Mouse (Mus musculus): ENCODE data around the gene Use1. TPM values are rescaled to one million over a fixed set of nuclear protein-coding genes. Genes with fewer than 3 reads are reported as not detected.

The Use1 gene
- polyA plus RNA-seq, 1 experiment from 2014 or later: 92.1 TPM

DNA sequence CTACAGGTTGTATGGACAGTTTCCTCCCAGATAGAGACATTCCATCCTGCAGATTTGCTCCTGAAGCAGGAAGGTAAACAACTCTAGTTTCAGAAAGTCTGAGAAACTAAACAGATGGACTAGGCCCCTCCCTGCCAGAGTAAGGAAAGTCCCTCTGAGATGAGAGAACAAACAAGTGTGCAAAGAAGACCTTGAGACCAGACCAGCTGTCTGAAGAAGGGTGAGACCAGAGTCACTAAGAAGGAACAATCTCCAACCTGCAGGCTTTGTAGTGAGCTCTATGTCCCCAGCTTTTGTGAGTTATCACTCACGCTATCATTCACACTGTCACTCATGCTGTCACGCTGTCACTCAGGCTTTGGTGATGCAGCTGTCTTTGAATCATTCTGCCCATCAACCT, 25.0 kb downstream of the Use1 start:
- H3K36me3 ChIP-seq (ENCODE audit: control insufficient read depth, insufficient read depth, low read length): no peaks in the 10 kb centered on the region

DNA sequence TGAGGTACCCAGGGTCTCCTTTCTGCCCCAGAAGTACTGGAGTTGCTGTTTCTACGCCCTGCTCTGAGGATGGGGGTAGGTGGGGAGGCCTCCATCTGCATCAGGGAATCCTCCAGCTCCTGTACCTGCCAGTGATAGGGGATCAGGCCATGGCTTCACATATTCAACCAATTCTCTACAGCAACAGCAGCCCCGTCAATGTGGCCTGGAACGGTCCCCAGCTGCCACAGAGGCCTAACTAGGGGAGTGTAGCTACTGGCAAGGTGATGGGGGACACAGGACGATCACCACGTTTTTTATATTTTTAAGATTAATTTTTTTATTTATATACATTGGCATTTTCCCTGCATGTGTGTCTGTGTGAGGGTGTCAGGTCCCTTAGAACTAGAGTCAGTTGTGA, 25.7 kb downstream of the Use1 start:
- Histone ChIP-seq H3K4me3 (ENCODE audit: low read depth, low read length) (no peak overlapping the region), H3K4me1 (ENCODE audit: control insufficient read depth, insufficient read depth, low read length) (0 out of 2 replicates have a peak, but pooled peaks cover 1% of the 10 kb centered on the region), H3K9me3 (ENCODE audit: control insufficient read depth, low read length) (no peaks in the 10 kb centered on the region; the same call in 1 of the 2 replicates), H3K27me3 (ENCODE audit: control insufficient read depth, insufficient read depth, low read length) (no peaks in the 10 kb centered on the region), H3K4me2 (ENCODE audit: low read depth, severe bottlenecking) (no peak overlapping the region), H3K27ac (replicated peaks; ENCODE audit: low read depth, low read length) (no peak overlapping the region), H3K36me3 (ENCODE audit: control insufficient read depth, insufficient read depth, low read length) (no peaks in the 10 kb centered on the region), H3K9ac (ENCODE audit: low read length) (no peak overlapping the region)
- ATAC-seq (ENCODE audit: insufficient number of reproducible peaks, low FRiP score, low TSS enrichment, low read depth) (no peak), DNase-seq (ENCODE audit: low spot score) (no peak)
- 81% methylated on average over 5 of the region's 5 CpGs for WGBS

More for the DNA sequence above, 25.0 kb downstream of the Use1 start:
- Histone ChIP-seq H3K4me3 (ENCODE audit: low read depth, low read length) (no peak overlapping the region), H3K9ac (ENCODE audit: low read length) (no peak overlapping the region), H3K4me1 (ENCODE audit: control insufficient read depth, insufficient read depth, low read length) (no peaks in the 10 kb centered on the region), H3K4me2 (ENCODE audit: low read depth, severe bottlenecking) (no peak overlapping the region), H3K27me3 (ENCODE audit: control insufficient read depth, insufficient read depth, low read length) (no peaks in the 10 kb centered on the region), H3K9me3 (ENCODE audit: control insufficient read depth, low read length) (no peaks in the 10 kb centered on the region; the same call in 1 of the 2 replicates), H3K27ac (replicated peaks; ENCODE audit: low read depth, low read length) (no peak overlapping the region)
- ATAC-seq (ENCODE audit: insufficient number of reproducible peaks, low FRiP score, low TSS enrichment, low read depth) (no peak), DNase-seq (ENCODE audit: low spot score) (no peak)
- 95% methylated on average over 2 of the region's 2 CpGs for WGBS

DNA sequence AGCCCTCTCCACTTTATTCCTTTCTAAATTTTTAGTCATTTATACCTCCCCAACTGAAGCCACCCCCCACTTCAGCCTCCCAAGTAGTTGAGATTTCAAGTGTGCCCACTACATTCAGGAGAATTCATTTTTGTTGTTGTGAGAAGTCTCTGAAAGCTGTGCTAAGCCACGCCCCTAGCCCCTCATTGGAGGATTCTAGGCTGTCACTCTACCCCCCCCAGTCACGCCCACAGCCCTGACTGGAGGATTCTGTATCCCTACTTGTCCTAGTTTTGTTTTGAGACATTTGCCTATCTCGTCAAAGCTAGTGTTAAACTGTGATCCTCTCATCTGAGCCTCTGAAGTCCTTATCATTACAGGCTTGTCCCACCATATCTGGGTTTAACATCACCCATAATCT, 26.2 kb downstream of the Use1 start:
- no peak overlapping the region for H3K27ac ChIP-seq (replicated peaks; ENCODE audit: low read depth, low read length)
- H3K4me1 ChIP-seq (ENCODE audit: control insufficient read depth, insufficient read depth, low read length): 0 out of 2 replicates have a peak, but pooled peaks cover 4% of the 10 kb centered on the region
- no peaks in the 10 kb centered on the region for H3K36me3 ChIP-seq (ENCODE audit: control insufficient read depth, insufficient read depth, low read length)
- no peaks in the 10 kb centered on the region for H3K27me3 ChIP-seq (ENCODE audit: control insufficient read depth, insufficient read depth, low read length)
- H3K9me3 ChIP-seq (ENCODE audit: control insufficient read depth, low read length): no peaks in the 10 kb centered on the region; the same call in 1 of the 2 replicates
- H3K4me3 ChIP-seq (ENCODE audit: low read depth, low read length): no peak overlapping the region
- DNase-seq (ENCODE audit: low spot score): peak; percentile 64
- H3K9ac ChIP-seq (ENCODE audit: low read length): no peak overlapping the region
- H3K4me2 ChIP-seq (ENCODE audit: low read depth, severe bottlenecking): no peak overlapping the region
- WGBS: 12% methylated on average over 3 of the region's 3 CpGs
- no peak for ATAC-seq (ENCODE audit: insufficient number of reproducible peaks, low FRiP score, low TSS enrichment, low read depth)

DNA sequence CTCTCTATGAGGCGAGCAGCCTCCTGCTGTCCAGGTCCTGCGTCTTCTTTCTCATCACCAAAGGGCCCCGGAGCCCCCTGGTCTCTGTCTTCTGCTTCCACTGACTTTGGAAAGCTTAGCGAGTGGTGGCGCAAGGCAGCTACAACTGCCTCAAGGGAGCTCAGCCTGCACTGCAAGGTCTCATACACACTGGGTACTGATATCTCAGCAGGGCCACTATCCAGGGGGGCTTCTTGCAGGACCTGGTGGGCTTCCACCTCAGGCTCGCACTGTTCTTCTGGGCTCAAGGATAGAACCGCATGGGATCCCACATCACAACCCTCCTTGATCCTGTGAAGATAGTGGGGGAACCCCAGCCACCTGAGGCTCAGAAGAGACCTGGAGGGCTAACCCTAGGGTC, 27.8 kb downstream of the Use1 start:
- no peak for ATAC-seq (ENCODE audit: insufficient number of reproducible peaks, low FRiP score, low TSS enrichment, low read depth)
- Histone ChIP-seq H3K36me3 (ENCODE audit: control insufficient read depth, insufficient read depth, low read length) (peaks cover 4% of the 10 kb centered on the region; the same call in 1 of the 2 replicates), H3K4me1 (ENCODE audit: control insufficient read depth, insufficient read depth, low read length) (0 out of 2 replicates have a peak, but pooled peaks cover 4% of the 10 kb centered on the region), H3K4me3 (ENCODE audit: low read depth, low read length) (0 out of 2 replicates have a peak overlapping the region, but pooled peaks have one; percentile 6), H3K27me3 (ENCODE audit: control insufficient read depth, insufficient read depth, low read length) (no peaks in the 10 kb centered on the region), H3K4me2 (ENCODE audit: low read depth, severe bottlenecking) (no peak overlapping the region), H3K9me3 (ENCODE audit: control insufficient read depth, low read length) (no peaks in the 10 kb centered on the region; the same call in 1 of the 2 replicates), H3K9ac (ENCODE audit: low read length) (no peak overlapping the region), H3K27ac (replicated peaks; ENCODE audit: low read depth, low read length) (no peak overlapping the region)
- 81% methylated on average over 7 of the region's 7 CpGs for WGBS
- DNase-seq (ENCODE audit: low spot score): no peak

DNA sequence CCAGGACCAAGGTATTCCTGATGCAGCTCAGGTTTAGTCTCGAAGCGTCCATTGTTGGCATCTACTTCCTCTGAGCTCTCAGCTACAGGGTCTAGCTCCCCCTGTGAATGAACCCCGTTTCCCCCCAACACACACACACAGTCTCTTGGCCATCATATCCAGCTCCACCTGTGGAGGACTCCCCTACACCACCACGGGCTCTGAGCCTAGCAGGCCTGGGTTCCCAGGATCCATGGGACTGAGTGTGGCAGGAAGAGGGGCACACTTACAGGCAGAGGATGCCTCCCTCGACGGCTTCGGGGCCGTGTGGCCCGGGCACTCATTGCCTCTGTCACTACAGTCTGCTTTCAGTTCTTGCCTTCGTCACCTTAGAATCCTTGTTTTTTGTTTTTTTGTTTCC, 28.4 kb downstream of the Use1 start:
- no peak overlapping the region for H3K9ac ChIP-seq (ENCODE audit: low read length)
- peaks cover 4% of the 10 kb centered on the region; the same call in 1 of the 2 replicates for H3K36me3 ChIP-seq (ENCODE audit: control insufficient read depth, insufficient read depth, low read length)
- H3K4me2 ChIP-seq (ENCODE audit: low read depth, severe bottlenecking): no peak overlapping the region; the same call in 1 of the 2 replicates
- DNase-seq (ENCODE audit: low spot score) (no peak), ATAC-seq (ENCODE audit: insufficient number of reproducible peaks, low FRiP score, low TSS enrichment, low read depth) (no peak)
- 0 out of 2 replicates have a peak, but pooled peaks cover 4% of the 10 kb centered on the region for H3K4me1 ChIP-seq (ENCODE audit: control insufficient read depth, insufficient read depth, low read length)
- H3K27me3 ChIP-seq (ENCODE audit: control insufficient read depth, insufficient read depth, low read length): no peaks in the 10 kb centered on the region
- H3K27ac ChIP-seq (replicated peaks; ENCODE audit: low read depth, low read length): no peak overlapping the region
- H3K9me3 ChIP-seq (ENCODE audit: control insufficient read depth, low read length): no peaks in the 10 kb centered on the region; the same call in 1 of the 2 replicates
- no peak overlapping the region for H3K4me3 ChIP-seq (ENCODE audit: low read depth, low read length)
- WGBS: 89% methylated on average over 10 of the region's 10 CpGs

DNA sequence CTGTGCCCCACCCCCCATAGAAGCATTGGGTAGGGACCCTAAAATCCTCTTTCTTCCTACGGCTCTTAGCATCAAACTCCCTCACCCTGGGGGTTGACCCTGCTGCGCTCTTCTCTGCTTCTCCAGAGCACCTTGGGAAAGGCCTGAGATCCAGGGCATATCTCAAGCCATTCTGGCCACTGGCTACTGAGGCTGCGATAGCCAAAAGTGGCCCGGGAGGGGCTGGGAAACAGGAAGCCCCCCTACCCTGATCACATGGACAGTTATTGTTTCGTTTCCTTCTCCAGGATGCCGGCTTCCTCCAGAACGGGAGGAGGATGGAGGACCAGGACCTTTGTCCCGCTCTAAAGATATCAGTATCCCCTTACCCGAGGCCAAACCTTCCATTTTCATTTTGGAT, 29.0 kb downstream of the Use1 start, which contains the start of gene Ushbp1:
TSS of gene Ushbp1 (minus strand) at position 174 of the 400 bp plus-strand sequence.
- 83% methylated on average over 9 of the region's 9 CpGs for WGBS
- no peak for DNase-seq (ENCODE audit: low spot score)
- Histone ChIP-seq H3K4me3 (ENCODE audit: low read depth, low read length) (peak within 1 kb of the TSS; percentile 79), H3K27ac (replicated peaks; ENCODE audit: low read depth, low read length) (no peak within 1 kb of the TSS), H3K4me1 (ENCODE audit: control insufficient read depth, insufficient read depth, low read length) (0 out of 2 replicates have a peak, but pooled peaks cover 4% of the 10 kb centered on the region), H3K4me2 (ENCODE audit: low read depth, severe bottlenecking) (peak within 1 kb of the TSS; percentile 36), H3K9ac (ENCODE audit: low read length) (no peak within 1 kb of the TSS), H3K27me3 (ENCODE audit: control insufficient read depth, insufficient read depth, low read length) (no peaks in the 10 kb centered on the region), H3K9me3 (ENCODE audit: control insufficient read depth, low read length) (no peaks in the 10 kb centered on the region; the same call in 1 of the 2 replicates), H3K36me3 (ENCODE audit: control insufficient read depth, insufficient read depth, low read length) (peaks cover 4% of the 10 kb centered on the region; the same call in 1 of the 2 replicates)
- no peak for ATAC-seq (ENCODE audit: insufficient number of reproducible peaks, low FRiP score, low TSS enrichment, low read depth)

DNA sequence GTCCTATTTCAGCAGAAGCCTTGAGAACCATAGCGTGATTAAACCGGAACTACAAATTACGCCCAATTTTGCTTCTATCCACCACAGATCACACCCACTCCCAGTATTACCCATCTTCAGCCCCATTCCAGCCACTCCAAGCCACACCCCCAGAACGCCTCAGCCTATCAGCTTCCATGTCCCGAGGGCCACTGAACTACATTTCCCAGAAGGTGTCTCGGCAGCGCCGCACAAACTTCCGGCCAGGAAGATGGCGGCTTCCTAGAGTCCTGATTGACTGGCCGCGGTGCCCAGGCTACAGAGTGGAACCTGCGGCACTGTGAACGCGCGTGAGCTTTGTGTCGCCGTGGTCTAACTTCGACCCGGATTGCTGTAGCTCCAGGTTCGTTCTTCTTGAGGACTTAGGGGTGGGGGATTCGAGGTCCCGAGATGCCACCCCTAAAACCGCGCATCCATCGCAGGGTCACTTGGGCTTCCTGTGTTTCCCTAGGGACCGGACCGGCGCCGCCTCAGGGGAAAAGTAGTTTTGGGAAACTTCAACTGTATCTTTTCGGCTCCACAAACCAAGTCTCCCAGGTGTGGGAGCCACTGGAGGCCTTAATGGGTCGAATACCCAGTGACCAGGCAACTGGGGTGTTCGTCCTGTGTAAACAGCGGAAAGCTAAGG, 30.1 kb downstream of the Use1 start, which contains the start of gene Babam1:
TSS of gene Babam1 (plus strand) at position 223 of the 667 bp plus-strand sequence.
- Histone ChIP-seq H3K27ac (replicated peaks; ENCODE audit: low read depth, low read length) (no peak within 1 kb of the TSS), H3K27me3 (ENCODE audit: control insufficient read depth, insufficient read depth, low read length) (no peaks in the 10 kb centered on the region), H3K9ac (ENCODE audit: low read length) (peak within 1 kb of the TSS; percentile 62), H3K4me1 (ENCODE audit: control insufficient read depth, insufficient read depth, low read length) (0 out of 2 replicates have a peak, but pooled peaks cover 4% of the 10 kb centered on the region), H3K36me3 (ENCODE audit: control insufficient read depth, insufficient read depth, low read length) (peaks cover 4% of the 10 kb centered on the region; the same call in 1 of the 2 replicates), H3K4me3 (ENCODE audit: low read depth, low read length) (peak within 1 kb of the TSS; percentile 79), H3K4me2 (ENCODE audit: low read depth, severe bottlenecking) (peak within 1 kb of the TSS; percentile 71), H3K9me3 (ENCODE audit: control insufficient read depth, low read length) (no peaks in the 10 kb centered on the region; the same call in 1 of the 2 replicates)
- ATAC-seq (ENCODE audit: insufficient number of reproducible peaks, low FRiP score, low TSS enrichment, low read depth): peak; percentile 91
- WGBS: under 1% methylated on average over 34 of the region's 34 CpGs
- DNase-seq (ENCODE audit: low spot score): peak; percentile 89

DNA sequence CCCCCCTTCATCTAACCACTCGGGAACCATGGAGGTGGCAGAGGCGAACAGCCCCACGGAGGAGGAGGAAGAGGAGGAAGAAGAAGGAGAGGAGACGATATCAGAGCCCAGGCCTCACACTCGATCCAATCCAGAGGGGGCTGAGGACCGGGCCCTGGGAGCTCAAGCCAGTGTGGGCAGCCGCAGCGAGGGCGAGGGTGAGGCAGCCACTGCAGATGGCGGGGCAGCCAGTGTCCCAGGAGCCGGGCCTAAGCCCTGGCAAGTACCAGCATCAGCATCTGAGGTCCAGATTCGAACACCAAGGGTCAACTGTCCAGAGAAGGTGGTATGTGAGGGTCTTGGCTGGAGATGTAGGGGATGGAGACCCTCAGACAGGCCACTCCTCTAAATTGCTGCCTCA, 31.1 kb downstream of the Use1 start:
- Histone ChIP-seq H3K9ac (ENCODE audit: low read length) (no peak overlapping the region), H3K4me1 (ENCODE audit: control insufficient read depth, insufficient read depth, low read length) (0 out of 2 replicates have a peak, but pooled peaks cover 4% of the 10 kb centered on the region), H3K27me3 (ENCODE audit: control insufficient read depth, insufficient read depth, low read length) (no peaks in the 10 kb centered on the region), H3K4me3 (ENCODE audit: low read depth, low read length) (peak overlapping the region; percentile 79), H3K4me2 (ENCODE audit: low read depth, severe bottlenecking) (peak overlapping the region; percentile 71), H3K9me3 (ENCODE audit: control insufficient read depth, low read length) (no peaks in the 10 kb centered on the region; the same call in 1 of the 2 replicates), H3K27ac (replicated peaks; ENCODE audit: low read depth, low read length) (no peak overlapping the region), H3K36me3 (ENCODE audit: control insufficient read depth, insufficient read depth, low read length) (peaks cover 4% of the 10 kb centered on the region; the same call in 1 of the 2 replicates)
- DNase-seq (ENCODE audit: low spot score) (no peak), ATAC-seq (ENCODE audit: insufficient number of reproducible peaks, low FRiP score, low TSS enrichment, low read depth) (no peak)
- WGBS: 87% methylated on average over 12 of the region's 12 CpGs
